Comparison of ENCODE assay signal across 29 mouse cellular contexts in genomic region chr15:40281078-40281720, GRCm38 (mm10).
DNase-seq lines count a peak whose midpoint lies in the region; ATAC-seq and TF ChIP-seq lines count a peak whose summit lies in the region.
"Had no signal": no experiment of that assay in that cellular context is flagged by ENCODE, and none has a peak within 500 bp of the region (broad histone marks: within the 10 kb centered on the region; RNA-seq: fewer than 3 reads in every experiment).

No protein-coding gene starts in this region.

- H3K36me3 ChIP-seq in forebrain, embryonic 13.5 days (ENCODE audit: poor library complexity, severe bottlenecking): no peaks in the 10 kb centered on the region
- H3K36me3 ChIP-seq in forebrain, embryonic 10.5 days (replicated peaks): no peaks in the 10 kb centered on the region
- H3K36me3 ChIP-seq in midbrain, postnatal 0 days (ENCODE audit: insufficient read depth, low read length): no peaks in the 10 kb centered on the region
- H3K36me3 ChIP-seq in midbrain, embryonic 13.5 days: no peaks in the 10 kb centered on the region
- H3K36me3 ChIP-seq: heart, embryonic 12.5 days; limb, embryonic 10.5 days; limb, embryonic 15.5 days; liver, embryonic 13.5 days; midbrain, embryonic 12.5 days had no signal

- H3K4me1 ChIP-seq in forebrain, embryonic 13.5 days: no peaks in the 10 kb centered on the region
- peaks cover 6% of the 10 kb centered on the region for H3K4me1 ChIP-seq in forebrain, embryonic 10.5 days
- H3K4me1 ChIP-seq in midbrain, postnatal 0 days (ENCODE audit: insufficient read depth, low read length): no peaks in the 10 kb centered on the region
- H3K4me1 ChIP-seq in midbrain, embryonic 13.5 days (replicated peaks): no peaks in the 10 kb centered on the region
- H3K4me1 ChIP-seq: heart, embryonic 12.5 days; limb, embryonic 10.5 days; limb, embryonic 15.5 days; liver, embryonic 13.5 days; megakaryocyte, embryonic 14.5 days; midbrain, embryonic 12.5 days had no signal

- H3K9ac ChIP-seq in forebrain, embryonic 13.5 days: no peak overlapping the region
- H3K9ac ChIP-seq in midbrain, postnatal 0 days (replicated peaks; ENCODE audit: low read length, poor library complexity, severe bottlenecking): no peak overlapping the region
- H3K9ac ChIP-seq in midbrain, embryonic 13.5 days (replicated peaks): no peak overlapping the region
- H3K9ac ChIP-seq: heart, embryonic 12.5 days; limb, embryonic 15.5 days; liver, embryonic 13.5 days; midbrain, embryonic 12.5 days had no signal

- no peaks in the 10 kb centered on the region for H3K9me3 ChIP-seq in forebrain, embryonic 13.5 days (replicated peaks)
- peaks cover 8% of the 10 kb centered on the region; the same call in 1 of the 2 replicates for H3K9me3 ChIP-seq in forebrain, embryonic 10.5 days
- no peaks in the 10 kb centered on the region for H3K9me3 ChIP-seq in midbrain, postnatal 0 days (ENCODE audit: low read length)
- H3K9me3 ChIP-seq in midbrain, embryonic 13.5 days: no peaks in the 10 kb centered on the region
- H3K9me3 ChIP-seq: heart, embryonic 12.5 days; limb, embryonic 10.5 days; limb, embryonic 15.5 days; liver, embryonic 13.5 days; megakaryocyte, embryonic 14.5 days; midbrain, embryonic 12.5 days had no signal

- no peak overlapping the region for H3K27ac ChIP-seq in forebrain, embryonic 13.5 days
- H3K27ac ChIP-seq in forebrain, embryonic 10.5 days: no peak overlapping the region
- H3K27ac ChIP-seq in midbrain, postnatal 0 days (ENCODE audit: low read depth, low read length): no peak overlapping the region
- H3K27ac ChIP-seq in midbrain, embryonic 13.5 days: no peak overlapping the region
- H3K27ac ChIP-seq: heart, adult 2 months; kidney, postnatal 0 days; left cerebral cortex, adult 2 months; limb, embryonic 10.5 days; limb, embryonic 15.5 days; liver, embryonic 13.5 days; midbrain, embryonic 12.5 days had no signal

- no peaks in the 10 kb centered on the region for H3K27me3 ChIP-seq in forebrain, embryonic 13.5 days
- H3K27me3 ChIP-seq in forebrain, embryonic 10.5 days (ENCODE audit: poor library complexity, severe bottlenecking): no peaks in the 10 kb centered on the region
- no peaks in the 10 kb centered on the region for H3K27me3 ChIP-seq in midbrain, postnatal 0 days (ENCODE audit: insufficient read depth, low read length)
- H3K27me3 ChIP-seq in midbrain, embryonic 13.5 days: no peaks in the 10 kb centered on the region
- H3K27me3 ChIP-seq: heart, embryonic 12.5 days; limb, embryonic 15.5 days; liver, embryonic 13.5 days; megakaryocyte, embryonic 14.5 days; midbrain, embryonic 12.5 days had no signal

- WGBS in forebrain, embryonic 13.5 days: 85% methylated on average over 1 of the region's 1 CpGs
- WGBS in forebrain, embryonic 10.5 days: 74% methylated on average over 1 of the region's 1 CpGs
- 68% methylated on average over 1 of the region's 1 CpGs for WGBS in midbrain, postnatal 0 days
- WGBS in midbrain, embryonic 13.5 days: 89% methylated on average over 1 of the region's 1 CpGs

- peak; percentile 59; the same call in 1 of the 2 replicates for ATAC-seq in forebrain, embryonic 13.5 days
- no peak for ATAC-seq in midbrain, postnatal 0 days (ENCODE audit: low FRiP score)
- ATAC-seq in midbrain, embryonic 13.5 days: no peak
- no peak for ATAC-seq in CD4-positive, CD25-positive, alpha-beta regulatory T cell, adult 4 months
- ATAC-seq: intestine, embryonic 16.5 days; lung, postnatal 0 days had no signal

- DNase-seq in forebrain, embryonic 10.5 days (ENCODE audit: extremely low spot score, low spot score): no peak
- DNase-seq in layer of hippocampus, adult 18-20 months (ENCODE audit: low spot score in 2 of 2): peak; percentile 1 to 30
- DNase-seq in layer of hippocampus, adult 8-10 months (ENCODE audit: low spot score in 2 of 2): no peak
- peak; percentile 33 for DNase-seq in midbrain, postnatal 0 days (ENCODE audit: low spot score)
- DNase-seq in layer of hippocampus, postnatal 36 days: peak; percentile 8
- DNase-seq: adrenal gland, postnatal 36 days; cerebellum, adult 11 months; cerebellum, adult 9-11 months; heart, adult 2 months; kidney, adult 8-10 months; kidney, postnatal 4 days; liver, embryonic 13.5 days; lung, adult 18-20 months; lung, postnatal 4 days; retina, postnatal 1 day; right cerebral cortex, postnatal 14 days; thymus, postnatal 4 days had no signal

- no peak overlapping the region for H3K4me3 ChIP-seq in forebrain, embryonic 13.5 days
- no peak overlapping the region for H3K4me3 ChIP-seq in forebrain, embryonic 10.5 days
- H3K4me3 ChIP-seq in midbrain, postnatal 0 days (ENCODE audit: low read depth, low read length): no peak overlapping the region
- H3K4me3 ChIP-seq in midbrain, embryonic 13.5 days (replicated peaks): no peak overlapping the region
- H3K4me3 ChIP-seq: heart, adult 2 months; heart, embryonic 12.5 days; left cerebral cortex, adult 2 months; limb, embryonic 10.5 days; limb, embryonic 15.5 days; liver, embryonic 13.5 days; megakaryocyte, embryonic 14.5 days; midbrain, embryonic 12.5 days had no signal

- no peak for TF ChIP-seq CTCF in midbrain, postnatal 0 days (IDR thresholded peaks at IDR 0.05)

- H3K4me2 ChIP-seq in forebrain, embryonic 13.5 days: no peak overlapping the region
- H3K4me2 ChIP-seq in midbrain, postnatal 0 days (ENCODE audit: low read depth, low read length, poor library complexity, severe bottlenecking): no peak overlapping the region
- no peak overlapping the region for H3K4me2 ChIP-seq in midbrain, embryonic 13.5 days (replicated peaks)
- H3K4me2 ChIP-seq: heart, embryonic 12.5 days; limb, embryonic 15.5 days; liver, embryonic 13.5 days; midbrain, embryonic 12.5 days had no signal

Comparison
In these comparisons a context has a peak if more than half of its experiments do, and no peak if none do; other contexts are left out.
1. DNase-seq: peak in layer of hippocampus, adult 18-20 months (2 of 2), midbrain, postnatal 0 days (single experiment) and layer of hippocampus, postnatal 36 days (2 of 2); none in forebrain, embryonic 10.5 days (single experiment) and layer of hippocampus, adult 8-10 months (0 of 2).